Mouse (Mus musculus) cerebellum, adult 9-11 months (tissue): ENCODE results near the gene Rpl12.
"Not testable (repeated sequence)": the region's sequence is repeated elsewhere in the genome, so short reads cannot be mapped to it uniquely, and the experiment has no call there.

Experiments used
- DNase-seq: peaks from one replicate; pipeline ENCODE4 v3.0.0; 2022

The Rpl12 gene

GRCm38 (mm10) chr2:32983617-32984016 lies 22.3 kb downstream of the Rpl12 start:
- no peak for DNase-seq

GRCm38 (mm10) chr2:32985844-32986243 lies 24.5 kb downstream of the Rpl12 start:
- DNase-seq = no peak

- DNase-seq = peak; percentile 72
These were observed 28.0 kb downstream of the Rpl12 start for GRCm38 (mm10) chr2:32989376-32989775.

- peak; percentile 30 for DNase-seq
These were observed 28.9 kb downstream of the Rpl12 start for GRCm38 (mm10) chr2:32990167-32990832.

- no peak for DNase-seq
These were observed 30.8 kb downstream of the Rpl12 start for GRCm38 (mm10) chr2:32992130-32992529.

GRCm38 (mm10) chr2:32997081-32997480 lies 35.7 kb downstream of the Rpl12 start:
- peak; percentile 58 for DNase-seq

GRCm38 (mm10) chr2:32997792-32998191 lies 36.4 kb downstream of the Rpl12 start:
- DNase-seq = no peak

- no peak for DNase-seq
These were observed 38.4 kb downstream of the Rpl12 start for GRCm38 (mm10) chr2:32999752-33000151.

- DNase-seq = no peak
These were observed 40.8 kb downstream of the Rpl12 start for GRCm38 (mm10) chr2:33002144-33002543.

- peak; percentile 88 for DNase-seq
These were observed 43.7 kb downstream of the Rpl12 start for GRCm38 (mm10) chr2:33005041-33005440.

- DNase-seq = not testable (repeated sequence)
These were observed 47.7 kb downstream of the Rpl12 start for GRCm38 (mm10) chr2:33009055-33009454.

- peak; percentile 98 for DNase-seq
These were observed 53.5 kb downstream of the Rpl12 start for GRCm38 (mm10) chr2:33014877-33015276.
